Mouse (Mus musculus) MEL (cell line): ENCODE measurements around the gene Tmeff2. TPM values are rescaled to one million over a fixed set of nuclear protein-coding genes. Genes with fewer than 3 reads are reported as not detected.

Experiments used
- DNase-seq: peaks from one replicate; pipeline ENCODE4 v3.0.0; 2011; ENCODE audit warnings: low read depth, low spot score
- H3K27ac ChIP-seq: 2 replicates; pipeline ENCODE4 v1.5.1; 2012; ENCODE audit warnings: low read depth, mild to moderate bottlenecking, control low read depth, low read length, moderate library complexity; ENCODE audit not compliant: control insufficient read depth
- H3K27me3 ChIP-seq, 2 experiments: fragments of 150-350 bp in 1 of 2; sonication (generic) in 1 of 2; 2 replicates each; pipeline ENCODE4 v1.6.1; 2012; ENCODE audit warnings: low read length in 2 of 2, mild to moderate bottlenecking in 2 of 2, improper control_type of control experiment in 1 of 2, moderate library complexity in 1 of 2; ENCODE audit not compliant: insufficient read depth in 2 of 2, control insufficient read depth in 1 of 2
- H3K36me3 ChIP-seq, 2 experiments: 2 replicates each; pipeline ENCODE4 v1.6.1; 2012 to 2014; ENCODE audit warnings: low read length in 2 of 2, improper control_type of control experiment in 1 of 2, inconsistent platforms in 1 of 2, mild to moderate bottlenecking in 1 of 2; ENCODE audit not compliant: insufficient read depth in 2 of 2, control insufficient read depth in 1 of 2
- H3K4me1 ChIP-seq, 2 experiments: fragments of 150-350 bp in 1 of 2; sonication (generic) in 1 of 2; 2 replicates each; pipeline ENCODE4 v1.6.1; 2012; ENCODE audit warnings: low read length in 2 of 2, improper control_type of control experiment in 1 of 2, mild to moderate bottlenecking in 1 of 2; ENCODE audit not compliant: insufficient read depth in 2 of 2, control insufficient read depth in 1 of 2
- H3K4me3 ChIP-seq, 2 experiments: fragments of 150-350 bp in 1 of 2; sonication (generic) in 1 of 2; 2 replicates each; pipeline ENCODE4 v1.5.1; 2012; ENCODE audit warnings: low read depth in 2 of 2, low read length in 2 of 2, mild to moderate bottlenecking in 2 of 2, moderate library complexity in 2 of 2, control low read depth in 1 of 2, improper control_type of control experiment in 1 of 2; ENCODE audit not compliant: control insufficient read depth in 1 of 2, insufficient read depth in 1 of 2
- H3K79me2 ChIP-seq: 2 replicates; pipeline ENCODE4 v1.6.1; 2012; ENCODE audit warnings: mild to moderate bottlenecking, low read length, moderate library complexity; ENCODE audit not compliant: control insufficient read depth, poor library complexity, insufficient read depth
- H3K9ac ChIP-seq: 2 replicates; pipeline ENCODE4 v1.6.1; 2012; ENCODE audit warnings: low read depth, mild to moderate bottlenecking, control low read depth, low read length, moderate library complexity; ENCODE audit not compliant: control insufficient read depth, poor library complexity, severe bottlenecking
- H3K9me3 ChIP-seq: fragments of 150-350 bp; sonication (generic); replicated peaks from 2 replicates; pipeline ENCODE4 v1.6.1; 2012; ENCODE audit warnings: mild to moderate bottlenecking, low read length, improper control_type of control experiment, moderate library complexity; ENCODE audit not compliant: insufficient read depth
- BHLHE40 ChIP-seq: IDR thresholded peaks from 2 replicates; pipeline ENCODE4 v1.6.1; 2012; ENCODE audit warnings: low read depth, mild to moderate bottlenecking, inconsistent platforms, low read length, improper control_type of control experiment, borderline replicate concordance
- CHD2 ChIP-seq: IDR thresholded peaks from 2 replicates; pipeline ENCODE4 v1.6.1; 2011; ENCODE audit warnings: low read length, improper control_type of control experiment
- ELF1 ChIP-seq: IDR thresholded peaks from 2 replicates; pipeline ENCODE4 v1.6.1; 2014; ENCODE audit warnings: low read depth, mild to moderate bottlenecking, inconsistent platforms, low read length, improper control_type of control experiment, moderate library complexity
- EP300 ChIP-seq, 2 experiments: IDR thresholded peaks; 2 replicates each; pipeline ENCODE4 v1.6.1; 2011; ENCODE audit warnings: improper control_type of control experiment in 2 of 2, low read length in 2 of 2, low read depth in 1 of 2, mild to moderate bottlenecking in 1 of 2
- GABPA ChIP-seq: IDR thresholded peaks from 2 replicates; pipeline ENCODE4 v1.6.1; 2012; ENCODE audit warnings: low read depth, mild to moderate bottlenecking, inconsistent platforms, low read length, improper control_type of control experiment, moderate library complexity
- HCFC1 ChIP-seq: IDR thresholded peaks from 2 replicates; pipeline ENCODE4 v1.6.1; 2012; ENCODE audit warnings: low read depth, mild to moderate bottlenecking, inconsistent platforms, low read length, improper control_type of control experiment, moderate library complexity
- JUND ChIP-seq: IDR thresholded peaks from 2 replicates; pipeline ENCODE4 v1.6.1; 2011; ENCODE audit warnings: low read depth, mild to moderate bottlenecking, improper control_type of control experiment, low read length
- KAT2A ChIP-seq: conservative IDR thresholded peaks from 2 replicates; pipeline ENCODE4 v1.6.1; 2012; ENCODE audit warnings: low read depth, low read length, improper control_type of control experiment, inconsistent platforms
- MAFK ChIP-seq: IDR thresholded peaks from 2 replicates; pipeline ENCODE4 v1.6.1; 2011; ENCODE audit warnings: low read depth, mild to moderate bottlenecking, low read length, improper control_type of control experiment, borderline replicate concordance
- MAX ChIP-seq: IDR thresholded peaks from 2 replicates; pipeline ENCODE4 v1.6.1; 2011; ENCODE audit warnings: low read length, improper control_type of control experiment
- MXI1 ChIP-seq: IDR thresholded peaks from 2 replicates; pipeline ENCODE4 v1.6.1; 2011; ENCODE audit warnings: mild to moderate bottlenecking, low read depth, low read length, improper control_type of control experiment
- MYC ChIP-seq: IDR thresholded peaks from 2 replicates; pipeline ENCODE4 v1.6.1; 2011; ENCODE audit warnings: low read depth, mild to moderate bottlenecking, low read length, improper control_type of control experiment, moderate library complexity
- NELFE ChIP-seq: IDR thresholded peaks from 2 replicates; pipeline ENCODE4 v1.6.1; 2011; ENCODE audit warnings: low read depth, low read length, improper control_type of control experiment
- POLR2AphosphoS5 ChIP-seq: IDR thresholded peaks from 2 replicates; pipeline ENCODE4 v1.6.1; 2012; ENCODE audit warnings: low read depth, borderline replicate concordance, mild to moderate bottlenecking, inconsistent platforms, low read length, moderate library complexity, mixed read lengths
- RAD21 ChIP-seq: IDR thresholded peaks from 2 replicates; pipeline ENCODE4 v1.6.1; 2011; ENCODE audit warnings: mild to moderate bottlenecking, low read depth, low read length, improper control_type of control experiment
- RCOR1 ChIP-seq: IDR thresholded peaks from 2 replicates; pipeline ENCODE4 v1.6.1; 2012; ENCODE audit warnings: low read depth, mild to moderate bottlenecking, inconsistent platforms, low read length, improper control_type of control experiment
- SIN3A ChIP-seq: IDR thresholded peaks from 2 replicates; pipeline ENCODE4 v1.6.1; 2012; ENCODE audit warnings: low read length, improper control_type of control experiment, inconsistent platforms
- SMC3 ChIP-seq: IDR thresholded peaks from 2 replicates; pipeline ENCODE4 v1.6.1; 2011; ENCODE audit warnings: low read depth, low read length, improper control_type of control experiment
- TAL1 ChIP-seq: IDR thresholded peaks from 2 replicates; pipeline ENCODE4 v1.6.1; 2012; ENCODE audit warnings: mild to moderate bottlenecking, inconsistent platforms, low read length, moderate library complexity, mixed read lengths
- TBP ChIP-seq: IDR thresholded peaks from 2 replicates; pipeline ENCODE4 v1.8.0; 2011; ENCODE audit warnings: low read depth, low read length, improper control_type of control experiment
- UBTF ChIP-seq: IDR thresholded peaks from 2 replicates; pipeline ENCODE4 v1.6.1; 2012; ENCODE audit warnings: low read depth, mild to moderate bottlenecking, inconsistent platforms, low read length, improper control_type of control experiment, moderate library complexity, borderline replicate concordance; ENCODE audit not compliant: insufficient read depth
- USF1 ChIP-seq: IDR thresholded peaks from 2 replicates; pipeline ENCODE4 v1.6.1; 2014; ENCODE audit warnings: low read depth, mild to moderate bottlenecking, inconsistent platforms, low read length, improper control_type of control experiment, moderate library complexity
- USF2 ChIP-seq, 2 experiments: IDR thresholded peaks; 2 replicates each; pipeline ENCODE4 v1.6.1; 2011 to 2012; ENCODE audit warnings: improper control_type of control experiment in 2 of 2, low read length in 2 of 2, borderline replicate concordance in 1 of 2, inconsistent platforms in 1 of 2, low read depth in 1 of 2, mild to moderate bottlenecking in 1 of 2; ENCODE audit not compliant: insufficient read depth in 1 of 2
- ZC3H11A ChIP-seq: IDR thresholded peaks from 2 replicates; pipeline ENCODE4 v1.6.1; 2012; ENCODE audit warnings: low read depth, mild to moderate bottlenecking, inconsistent platforms, low read length, improper control_type of control experiment
- ZKSCAN1 ChIP-seq: IDR thresholded peaks from 2 replicates; pipeline ENCODE4 v1.6.1; 2012; ENCODE audit warnings: low read depth, mild to moderate bottlenecking, inconsistent platforms, low read length, improper control_type of control experiment, moderate library complexity
- ZMIZ1 ChIP-seq: IDR thresholded peaks from 2 replicates; pipeline ENCODE4 v1.6.1; 2012; ENCODE audit warnings: low read depth, mild to moderate bottlenecking, inconsistent platforms, low read length, improper control_type of control experiment, moderate library complexity
- ZNF384 ChIP-seq: IDR thresholded peaks from 2 replicates; pipeline ENCODE4 v1.6.1; 2012; ENCODE audit warnings: low read depth, mild to moderate bottlenecking, inconsistent platforms, low read length, improper control_type of control experiment
- polyA plus RNA-seq, 2 experiments: library from polyadenylated mRNA; stranded (reverse) in 1 of 2; unstranded in 1 of 2; fragments of >175 nt in 1 of 2; fragments of >200 nt in 1 of 2; gene quantifications; 2 replicates each; pipeline versions ENCODE4 v1.2.1 to v1.2.4; 2012; ENCODE audit warnings: low replicate concordance in 2 of 2, low read depth in 1 of 2; ENCODE audit not compliant: insufficient read length in 2 of 2, insufficient read depth in 1 of 2, missing spikeins in 1 of 2
- total RNA-seq: library from RNA; depleted of rRNA; stranded (reverse); fragments of 300-350 nt; gene quantifications from 2 replicates; pipeline ENCODE4 v1.2.3, GENCODE M21; 2012

Gene Tmeff2
- total and polyA plus RNA-seq, 3 experiments, result not detected

- no peak for TF ChIP-seq ZC3H11A
- TF ChIP-seq EP300 (IDR thresholded peaks at IDR 0.05; ENCODE audit: low read depth in 1 of 2, low read length in 2 of 2), result no peak
- no peak for TF ChIP-seq MXI1
- no peak for TF ChIP-seq TAL1
- no peak for TF ChIP-seq RCOR1
- TF ChIP-seq MYC, result no peak
- TF ChIP-seq GABPA, result no peak
- no peak for TF ChIP-seq ELF1
- TF ChIP-seq ZKSCAN1, result no peak
- TF ChIP-seq KAT2A, result no peak
- no peak for TF ChIP-seq BHLHE40
- no peak for TF ChIP-seq TBP
- Histone ChIP-seq H3K79me2 (no peaks in the 10 kb centered on the region), H3K4me3 (no peak overlapping the region), H3K4me1 (no peaks in the 10 kb centered on the region), H3K9me3 (no peaks in the 10 kb centered on the region), H3K9ac (no peak overlapping the region), H3K27me3 (no peaks in the 10 kb centered on the region), H3K27ac (no peak overlapping the region), H3K36me3 (no peaks in the 10 kb centered on the region)
- DNase-seq, result no peak
Measured at GRCm38 (mm10) chr1:50935076-50935475, 34.6 kb downstream of the Tmeff2 start.

- no peaks in the 10 kb centered on the region for H3K36me3 ChIP-seq
- H3K27me3 ChIP-seq, result no peaks in the 10 kb centered on the region
- no peak overlapping the region for H3K27ac ChIP-seq
- H3K4me1 ChIP-seq, result no peaks in the 10 kb centered on the region
- no peak overlapping the region for H3K4me3 ChIP-seq
- no peak overlapping the region for H3K9ac ChIP-seq
- no peak for DNase-seq
- no peak for TF ChIP-seq KAT2A
- no peak for TF ChIP-seq EP300 (IDR thresholded peaks at IDR 0.05; ENCODE audit: low read depth in 1 of 2, low read length in 2 of 2)
- no peak for TF ChIP-seq SMC3
- TF ChIP-seq NELFE, result no peak
- TF ChIP-seq MAX, result no peak
- TF ChIP-seq SIN3A, result no peak
- TF ChIP-seq JUND, result no peak
- TF ChIP-seq POLR2AphosphoS5, result no peak
- no peak for TF ChIP-seq MAFK
- no peak for TF ChIP-seq USF1
- TF ChIP-seq RAD21, result no peak
- no peak for TF ChIP-seq USF2 (IDR thresholded peaks at IDR 0.05; ENCODE audit: borderline replicate concordance in 1 of 2, insufficient read depth in 1 of 2, low read depth in 1 of 2, low read length in 2 of 2)
- no peak for TF ChIP-seq ZC3H11A
- no peak for TF ChIP-seq ZKSCAN1
- no peak for TF ChIP-seq BHLHE40
- TF ChIP-seq ZMIZ1, result no peak
- TF ChIP-seq HCFC1, result no peak
- TF ChIP-seq UBTF, result no peak
- TF ChIP-seq ZNF384, result no peak
- no peak for TF ChIP-seq CHD2
- no peaks in the 10 kb centered on the region for H3K9me3 ChIP-seq
- H3K79me2 ChIP-seq, result no peaks in the 10 kb centered on the region
Measured at GRCm38 (mm10) chr1:50935484-50935883, 35.0 kb downstream of the Tmeff2 start.
